Mouse (Mus musculus) large intestine, adult 2 months (tissue): ENCODE measurements around the gene Frem3. TPM values are rescaled to one million over a fixed set of nuclear protein-coding genes. Genes with fewer than 3 reads are reported as not detected.

Experiments
- DNase-seq: peaks from one replicate; pipeline ENCODE4 v3.0.0-alpha.2; 2012; ENCODE audit warnings: low read depth, low spot score
- WGBS: fragments of 180-500 bp; shearing (Covaris S2); methylation state at CpG from one replicate; pipeline ENCODE4 v1.1.7; 2018; 5-methylcytosine and 5-hydroxymethylcytosine counted together
- polyA plus RNA-seq: library from polyadenylated mRNA; depleted of rRNA; stranded (reverse); fragments of >200 nt; gene quantifications from 2 replicates; pipeline ENCODE4 v1.2.3, GENCODE M21; 2012; rRNA removed

Gene Frem3
- polyA plus RNA-seq: 0.01 TPM in 1 of 2 replicates, not detected in the other

DNA sequence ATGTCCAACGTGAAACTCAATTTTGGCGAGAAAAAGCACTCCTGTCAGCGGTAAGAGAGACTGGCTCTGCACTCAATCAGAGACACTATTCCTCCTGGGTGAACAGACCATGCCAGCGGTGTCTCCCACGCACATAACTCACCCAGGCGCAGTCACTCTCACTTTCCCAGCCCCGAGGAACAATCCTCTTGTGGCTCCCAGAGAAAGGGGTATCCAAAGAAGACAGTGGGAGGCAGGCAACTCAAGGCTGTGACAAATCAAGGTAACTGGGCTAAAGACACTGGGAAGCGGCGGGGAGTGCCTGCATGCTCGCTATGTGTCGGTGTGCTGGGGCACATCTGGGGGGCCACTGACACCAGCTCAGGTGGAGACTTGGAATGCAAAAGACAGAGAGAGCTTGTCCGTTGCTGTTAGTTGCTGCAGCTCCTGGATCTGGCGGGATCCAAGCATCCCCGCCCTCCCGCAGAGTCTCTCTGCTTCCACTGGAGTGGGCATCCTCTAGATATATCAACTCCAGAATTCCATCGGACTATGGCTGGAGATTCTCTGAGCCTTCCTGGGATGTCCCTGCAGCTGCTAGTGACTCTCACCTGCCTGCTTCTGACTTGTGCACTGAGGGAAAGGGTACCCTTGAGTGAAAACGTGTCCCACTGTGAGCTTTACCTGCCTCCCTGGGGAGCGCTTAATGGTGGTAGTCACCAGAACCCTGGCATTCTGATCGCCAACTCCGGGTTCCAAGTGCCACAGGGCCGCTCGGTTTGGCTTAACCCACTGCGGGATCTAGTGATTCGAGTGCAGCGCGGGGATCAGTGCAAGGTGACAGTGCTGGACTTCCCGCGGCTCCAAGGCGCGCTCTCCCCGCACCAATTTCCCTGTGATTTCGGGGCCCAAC is at the start of gene Frem3:
Gene Frem3 (plus strand): TSS at position 532 of the 892 bp plus-strand sequence.
- 4% methylated on average over 32 of the region's 32 CpGs for WGBS
- DNase-seq: no peak

DNA sequence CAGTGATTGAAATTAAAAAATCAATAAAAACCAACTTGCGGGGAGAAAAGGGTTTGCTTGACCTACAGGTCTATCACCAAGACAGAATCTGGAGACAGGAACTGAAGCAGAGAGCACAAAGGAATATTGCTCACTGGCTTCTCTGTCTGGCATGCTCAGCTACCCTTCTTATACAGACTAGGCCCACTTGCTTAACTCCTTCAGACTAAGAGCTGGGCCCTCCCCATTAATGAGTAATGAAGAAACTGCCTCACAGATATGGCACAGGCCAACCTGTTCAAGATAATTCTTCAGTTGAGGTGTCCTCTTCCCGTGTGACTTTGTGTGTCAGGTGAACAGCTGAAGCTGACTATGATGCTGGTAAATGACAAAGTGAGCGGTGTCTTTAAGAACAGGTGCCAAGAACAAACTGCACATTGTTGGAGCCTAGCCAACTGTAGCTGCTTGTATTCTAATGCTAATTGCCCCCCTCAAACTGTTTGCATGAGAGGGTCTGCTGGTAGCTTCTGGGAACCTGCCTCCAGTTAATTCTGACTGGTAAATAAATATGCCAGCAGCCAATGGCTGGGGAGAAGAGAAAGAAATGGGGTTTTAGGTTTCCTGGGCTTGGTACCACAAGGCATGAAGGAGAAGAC is 46.6 kb upstream of the Frem3 start:
- 72% methylated on average over 3 of the region's 3 CpGs for WGBS

DNA sequence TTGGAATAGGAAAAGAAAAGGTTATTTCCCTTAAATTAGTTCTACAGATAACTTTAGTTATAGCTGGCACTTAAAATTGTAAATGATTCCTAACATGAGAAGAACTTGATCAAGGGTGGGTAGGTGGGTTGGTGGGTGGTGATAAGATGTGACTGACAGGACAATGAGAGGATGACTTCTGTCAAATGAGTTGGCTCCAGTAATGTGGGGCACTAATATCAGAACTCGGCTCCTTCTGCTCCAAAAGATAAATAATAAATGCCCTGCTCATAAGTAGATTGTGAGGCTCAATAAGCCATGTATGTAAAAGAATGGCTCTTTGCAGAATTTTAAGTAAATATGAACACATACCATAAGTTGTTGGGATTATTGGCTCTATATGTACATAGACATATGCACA is 43.4 kb upstream of the Frem3 start:
- no peak for DNase-seq
- WGBS: 91% methylated on average over 1 of the region's 1 CpGs

More for the DNA sequence above, 46.6 kb upstream of the Frem3 start:
- no peak for DNase-seq

DNA sequence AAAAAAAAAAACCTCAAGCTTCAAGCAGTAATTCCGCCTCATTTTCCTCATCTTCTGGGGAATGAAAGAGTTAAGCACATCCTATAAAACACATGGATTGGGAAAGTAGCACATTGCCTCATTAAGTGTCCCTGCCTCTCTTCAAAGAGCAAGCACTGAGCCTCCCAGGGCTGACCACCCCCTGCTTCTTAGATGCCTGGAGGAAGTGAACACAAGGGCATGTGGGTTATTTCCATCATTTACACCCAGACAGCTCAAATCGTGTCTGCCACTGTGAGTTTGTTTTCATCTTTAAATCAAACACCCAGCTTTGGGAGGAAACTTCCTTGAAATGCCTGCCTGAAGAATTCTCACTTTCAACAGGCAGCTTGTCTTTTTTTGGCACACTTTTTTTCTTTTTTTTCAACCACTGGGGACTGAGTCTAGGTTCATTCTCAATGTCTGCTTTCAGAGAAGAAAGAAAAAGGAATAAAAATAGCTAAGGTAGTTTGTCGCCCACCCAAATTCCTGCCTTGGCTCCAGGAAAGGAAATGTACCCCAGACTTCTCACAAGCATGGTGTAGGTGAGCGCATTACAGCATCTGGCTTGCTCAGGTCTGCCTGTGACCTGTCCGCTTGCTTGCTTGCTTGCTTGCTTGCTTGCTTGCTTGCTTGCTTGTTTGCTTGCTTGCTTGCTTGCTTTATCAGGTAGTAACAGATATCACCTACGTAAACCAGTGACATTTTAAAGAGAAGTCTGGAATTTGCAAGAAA is 42.5 kb upstream of the Frem3 start:
- DNase-seq: no peak
- 53% methylated on average over 6 of the region's 6 CpGs for WGBS

DNA sequence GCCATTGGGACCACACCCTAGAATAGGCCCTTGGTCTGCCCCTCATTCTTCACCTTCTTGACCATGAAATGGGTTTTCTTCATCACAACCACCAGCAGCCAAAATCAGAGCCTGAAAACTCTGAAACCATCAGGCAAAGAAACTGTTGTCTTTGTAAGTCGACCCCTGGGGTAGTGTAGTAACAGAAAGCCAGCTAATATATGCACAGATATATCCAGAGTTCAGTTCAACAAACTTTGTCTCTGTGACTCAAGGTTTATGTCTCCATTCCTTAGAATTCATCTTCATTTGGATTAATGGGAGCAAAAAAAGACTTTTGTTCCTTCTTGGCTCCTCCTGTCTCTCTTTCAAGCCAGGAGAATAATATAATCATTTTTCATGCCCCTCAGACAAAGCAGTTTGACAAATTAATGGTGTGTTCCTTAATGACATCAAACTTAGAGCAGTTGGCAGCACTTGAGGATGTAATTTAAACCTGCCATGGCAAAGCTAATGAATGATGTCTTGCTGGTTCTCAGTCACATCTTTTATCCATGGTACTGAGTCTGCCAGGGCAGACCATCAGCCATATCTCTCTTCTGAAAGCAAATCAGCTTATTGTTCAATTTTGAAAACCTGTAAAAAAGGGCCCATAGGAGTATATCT is 38.3 kb upstream of the Frem3 start:
- DNase-seq: no peak
- 47% methylated on average over 1 of the region's 1 CpGs for WGBS

GRCm38 (mm10) chr8:80577126-80577525 is 33.8 kb upstream of the Frem3 start:
- DNase-seq: no peak
- WGBS: 67% methylated on average over 2 of the region's 2 CpGs

GRCm38 (mm10) chr8:80579038-80579437 is 31.8 kb upstream of the Frem3 start:
- DNase-seq: no peak
- WGBS: 62% methylated on average over 1 of the region's 1 CpGs

DNA sequence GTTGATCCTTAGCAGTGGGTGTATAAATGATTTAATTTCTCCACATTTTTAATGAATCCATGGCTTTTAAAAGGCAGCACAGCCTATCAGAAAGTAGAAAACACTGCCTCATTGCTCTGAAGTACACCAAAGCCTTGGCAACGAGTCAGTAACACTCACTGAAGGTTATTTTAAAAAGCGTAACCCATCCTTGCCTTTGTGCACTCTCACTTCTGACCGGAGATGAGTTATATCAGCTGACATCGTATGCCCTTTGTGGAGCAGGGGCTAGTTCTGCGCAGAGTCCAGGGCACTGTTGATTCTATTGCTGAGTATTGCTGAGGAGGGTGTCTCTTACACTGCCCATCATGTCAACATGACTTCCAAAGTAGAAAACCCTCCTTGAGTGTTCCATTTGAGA is 18.3 kb upstream of the Frem3 start:
- WGBS: 80% methylated on average over 5 of the region's 5 CpGs
- DNase-seq: no peak

DNA sequence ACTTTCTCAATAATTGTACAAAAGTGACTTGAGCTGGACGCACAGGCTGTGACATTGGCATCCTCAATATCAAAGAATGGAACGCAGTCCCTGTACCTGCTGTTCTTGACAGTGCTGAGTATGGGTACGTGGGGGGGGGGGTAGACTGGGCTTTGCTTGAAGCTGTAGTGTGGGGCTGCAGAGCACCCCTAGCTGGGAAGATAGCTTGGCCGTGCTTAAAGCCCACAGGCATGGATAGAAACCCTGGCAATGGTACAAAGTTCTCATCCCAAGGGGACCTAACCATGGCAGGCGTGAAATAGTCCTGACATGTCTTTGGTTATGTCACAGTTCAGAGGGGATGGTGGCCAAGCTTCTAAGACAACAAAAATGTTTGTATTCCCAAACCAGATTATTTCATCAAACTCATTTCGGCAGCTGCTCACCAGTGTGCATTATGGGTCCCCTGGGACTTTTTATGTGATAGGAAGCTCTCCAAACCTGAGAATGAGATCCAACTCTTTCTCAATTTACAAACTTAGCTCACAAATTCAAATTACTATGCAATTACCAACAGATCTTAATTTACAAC is 10.2 kb upstream of the Frem3 start:
- 67% methylated on average over 6 of the region's 6 CpGs for WGBS
- DNase-seq: no peak

GRCm38 (mm10) chr8:80601886-80602285 is 9.0 kb upstream of the Frem3 start:
- 69% methylated on average over 4 of the region's 4 CpGs for WGBS
- no peak for DNase-seq

DNA sequence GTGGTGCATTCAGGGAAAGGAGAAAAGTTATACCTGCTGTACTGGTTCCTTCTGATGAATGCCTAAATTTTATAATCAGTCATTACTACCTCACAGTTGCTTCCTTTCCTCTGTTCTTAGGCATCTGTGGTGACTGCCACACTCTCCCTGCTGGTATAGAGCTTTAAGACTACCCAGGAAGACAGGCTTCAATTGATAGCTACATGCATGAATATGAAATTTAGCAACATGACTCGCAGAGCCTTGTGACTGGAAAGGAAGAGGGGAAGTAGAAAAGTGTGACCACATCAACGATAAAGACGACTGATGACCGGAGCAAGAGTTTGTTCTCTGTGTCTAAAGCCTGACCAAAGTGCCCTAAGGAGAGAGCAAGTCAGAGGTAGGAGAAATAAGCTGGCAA is 3.8 kb upstream of the Frem3 start:
- no peak for DNase-seq

GRCm38 (mm10) chr8:80611441-80611751 is 516 bp downstream of the Frem3 start:
- WGBS: 5% methylated on average over 12 of the region's 12 CpGs
- DNase-seq: no peak

More for the DNA sequence above, 3.8 kb upstream of the Frem3 start:
- WGBS: 88% methylated on average over 4 of the region's 4 CpGs

- WGBS: 55% methylated on average over 3 of the region's 3 CpGs
- DNase-seq: no peak
These were observed 8.9 kb downstream of the Frem3 start for GRCm38 (mm10) chr8:80619787-80620186.

DNA sequence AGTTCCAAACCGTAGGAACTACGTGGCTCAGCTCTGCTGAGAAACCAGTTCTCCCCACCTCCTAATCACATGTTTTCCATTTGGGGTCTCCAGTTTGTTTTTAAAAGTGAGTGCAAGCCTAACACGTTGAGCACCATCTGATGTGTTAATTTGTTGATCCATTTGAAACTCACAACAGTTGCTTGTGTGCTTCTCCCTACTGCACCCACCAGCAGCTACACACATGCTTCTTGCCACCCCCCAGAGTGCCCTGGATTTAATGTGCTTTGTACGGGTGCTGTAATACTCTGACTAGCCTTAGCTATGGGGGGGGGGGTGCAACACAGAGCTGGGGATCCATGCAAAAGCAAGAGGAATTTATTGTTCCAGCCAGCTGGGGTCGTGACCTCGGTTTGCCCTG is 36.5 kb downstream of the Frem3 start:
- DNase-seq: no peak
- 73% methylated on average over 6 of the region's 6 CpGs for WGBS

- 46% methylated on average over 4 of the region's 4 CpGs for WGBS
These were observed 46.8 kb downstream of the Frem3 start for GRCm38 (mm10) chr8:80657639-80658038.

GRCm38 (mm10) chr8:80661055-80661454 is 50.2 kb downstream of the Frem3 start:
- no peak for DNase-seq
- WGBS: 66% methylated on average over 4 of the region's 4 CpGs

More at GRCm38 (mm10) chr8:80657639-80658038, 46.8 kb downstream of the Frem3 start:
- no peak for DNase-seq

DNA sequence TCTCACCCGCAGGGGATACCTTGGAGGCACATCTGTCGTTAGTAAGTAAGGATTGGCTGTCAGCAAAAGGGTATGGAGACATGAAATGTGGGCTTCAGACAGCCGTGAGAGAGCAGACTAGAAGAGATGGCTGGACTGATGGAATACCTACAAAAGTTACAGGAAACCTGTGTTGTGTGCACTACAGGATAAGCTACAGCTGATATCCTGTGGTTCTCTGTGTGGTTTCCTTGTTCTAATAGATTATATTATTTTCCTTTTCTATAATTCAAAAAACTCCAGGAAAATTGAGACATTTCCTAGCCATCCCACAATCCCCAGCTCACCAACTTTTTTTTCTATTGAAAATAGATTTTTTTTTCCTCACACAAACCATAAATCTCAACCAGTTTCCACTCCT is 52.6 kb downstream of the Frem3 start:
- DNase-seq: no peak
- WGBS: 71% methylated on average over 3 of the region's 3 CpGs

- 33% methylated on average over 17 of the region's 17 CpGs for WGBS
- no peak for DNase-seq
These were observed 58.5 kb downstream of the Frem3 start for GRCm38 (mm10) chr8:80669277-80669901.

DNA sequence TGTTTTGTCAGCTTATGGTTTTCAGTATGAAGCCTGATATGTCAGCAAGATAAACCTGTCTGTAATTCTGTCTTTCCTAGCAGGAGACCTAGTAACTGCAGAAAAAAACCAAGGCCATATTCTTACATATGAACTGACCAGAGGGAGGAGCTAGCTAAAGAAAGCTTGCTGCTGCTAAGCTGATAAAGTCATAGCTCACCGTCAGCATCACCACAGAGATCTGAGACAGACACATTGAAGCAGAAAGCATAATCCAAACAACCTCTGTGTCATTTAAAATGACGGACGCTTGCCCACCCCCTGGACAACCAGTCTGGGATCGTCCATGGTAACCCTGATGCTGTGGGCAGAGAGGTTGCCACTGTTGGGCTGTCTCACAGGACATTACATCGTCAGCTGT is 71.7 kb downstream of the Frem3 start:
- WGBS: 83% methylated on average over 5 of the region's 5 CpGs
- no peak for DNase-seq
